Mouse (Mus musculus) embryonic facial prominence, embryonic 14.5 days (tissue): ENCODE data around the gene Mapk11. TPM values are rescaled to one million over a fixed set of nuclear protein-coding genes. Genes with fewer than 3 reads are reported as not detected.
A peak's percentile ranks its signal among the peaks of the same experiment; 100 is the strongest.

ENCODE experiments used
- ATAC-seq: fragments of 200-750 bp; cut with Nextera tagmentation; 2 replicates; pipeline ENCODE4 v1.8.0; 2017; ENCODE audit warnings: low read depth, moderate number of reproducible peaks, moderate TSS enrichment
- DNase-seq: peaks from one replicate; pipeline ENCODE4 v3.0.0-alpha.2; 2015; ENCODE audit warnings: low spot score
- H3K27ac ChIP-seq: fragments of 300-500 bp; sonication (generic); replicated peaks from 2 replicates; pipeline ENCODE4 v1.5.1; 2014; ENCODE audit warnings: low read depth, mild to moderate bottlenecking, low read length, moderate library complexity
- H3K27me3 ChIP-seq: fragments of 300-500 bp; sonication (generic); replicated peaks from 2 replicates; pipeline ENCODE4 v1.6.1; 2014; ENCODE audit warnings: low read length; ENCODE audit not compliant: control insufficient read depth, insufficient read depth
- H3K36me3 ChIP-seq: fragments of 300-500 bp; sonication (generic); 2 replicates; pipeline ENCODE4 v1.6.1; 2014; ENCODE audit warnings: low read length, mixed read lengths; ENCODE audit not compliant: control insufficient read depth, insufficient read depth
- H3K4me1 ChIP-seq: fragments of 300-500 bp; sonication (generic); 2 replicates; pipeline ENCODE4 v1.6.1; 2014; ENCODE audit warnings: antibody characterized with exemption, low read length; ENCODE audit not compliant: control insufficient read depth, insufficient read depth
- H3K4me2 ChIP-seq: fragments of 300-500 bp; sonication (generic); 2 replicates; pipeline ENCODE4 v1.6.1; 2014; ENCODE audit warnings: low read depth, mild to moderate bottlenecking, low read length, moderate library complexity, mixed read lengths
- H3K4me3 ChIP-seq: fragments of 300-500 bp; sonication (generic); 2 replicates; pipeline ENCODE4 v1.5.1; 2014; ENCODE audit warnings: low read depth, mild to moderate bottlenecking, low read length
- H3K9ac ChIP-seq: fragments of 300-500 bp; sonication (generic); 2 replicates; pipeline ENCODE4 v1.6.1; 2014; ENCODE audit warnings: low read depth, mild to moderate bottlenecking, low read length, moderate library complexity, mixed read lengths
- H3K9me3 ChIP-seq: fragments of 300-500 bp; sonication (generic); 2 replicates; pipeline ENCODE4 v1.6.1; 2016; ENCODE audit warnings: low read length; ENCODE audit not compliant: control insufficient read depth
- WGBS: fragments of 180-500 bp; shearing (Covaris S2); extraction: QIAGEN DNeasy Blood & Tissue Kit; methylation state at CpG from one replicate; pipeline ENCODE4 v1.1.7; 2014; 5-methylcytosine and 5-hydroxymethylcytosine counted together
- polyA plus RNA-seq: library from polyadenylated mRNA; unstranded; fragments of >200 nt; fragmentation: Nextera tagmentation; extraction: Ambion mirVana; gene quantifications from 2 replicates; pipeline ENCODE4 v1.2.1, GENCODE M21; 2014

Mapk11 gene
- polyA plus RNA-seq, 1 experiment from 2014 or later: 8.6 TPM

GRCm38 (mm10) chr15:89177576-89178259 lies 28.3 kb upstream of the Mapk11 start:
- ATAC-seq (no peak), DNase-seq (no peak)
- Histone ChIP-seq H3K4me3 (no peak overlapping the region), H3K4me2 (peak overlapping the region; percentile 62), H3K9ac (peak overlapping the region; percentile 93; the same call in 1 of the 2 replicates), H3K36me3 (no peaks in the 10 kb centered on the region), H3K9me3 (no peaks in the 10 kb centered on the region), H3K27ac (peak overlapping the region; percentile 94), H3K27me3 (no peaks in the 10 kb centered on the region), H3K4me1 (peaks cover 70% of the 10 kb centered on the region)
- 68% methylated on average over 4 of the region's 4 CpGs for WGBS

DNA sequence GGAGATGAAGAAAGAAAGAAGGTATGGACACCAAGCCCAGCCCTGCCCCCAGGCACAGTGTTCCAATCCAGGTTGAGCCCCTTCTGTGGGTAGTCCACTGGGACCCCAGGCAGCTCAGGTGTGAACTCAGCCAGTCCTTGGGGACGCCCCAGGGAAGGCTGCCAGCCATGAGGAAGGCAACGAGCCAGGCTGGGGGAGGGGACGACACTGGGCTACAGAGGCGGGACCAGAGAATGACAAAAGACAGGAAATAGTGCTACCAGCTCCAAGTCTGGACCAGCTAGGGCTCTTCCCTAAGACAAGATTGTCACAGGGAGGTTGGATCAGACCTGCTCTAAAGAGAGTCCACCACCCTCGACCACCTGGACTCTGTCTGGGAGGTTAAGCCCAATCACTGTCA lies 27.7 kb upstream of the Mapk11 start:
- Histone ChIP-seq H3K9me3 (no peaks in the 10 kb centered on the region), H3K4me1 (peaks cover 70% of the 10 kb centered on the region), H3K4me2 (peak overlapping the region; percentile 62), H3K27me3 (no peaks in the 10 kb centered on the region), H3K27ac (peak overlapping the region; percentile 30), H3K36me3 (no peaks in the 10 kb centered on the region), H3K9ac (0 out of 2 replicates have a peak overlapping the region, but pooled peaks have one; percentile 32), H3K4me3 (no peak overlapping the region)
- no peak for DNase-seq
- 32% methylated on average over 4 of the region's 5 CpGs for WGBS
- peak; percentile 4; the same call in 1 of the 2 replicates for ATAC-seq

GRCm38 (mm10) chr15:89175411-89176155 lies 26.2 kb upstream of the Mapk11 start:
- ATAC-seq (no peak), DNase-seq (no peak)
- Histone ChIP-seq H3K9ac (no peak overlapping the region), H3K4me2 (no peak overlapping the region), H3K9me3 (no peaks in the 10 kb centered on the region), H3K36me3 (no peaks in the 10 kb centered on the region), H3K4me1 (peaks cover 72% of the 10 kb centered on the region), H3K4me3 (no peak overlapping the region), H3K27me3 (no peaks in the 10 kb centered on the region), H3K27ac (peak overlapping the region; percentile 73; the same call in 1 of the 2 replicates)
- WGBS: 72% methylated on average over 13 of the region's 13 CpGs

DNA sequence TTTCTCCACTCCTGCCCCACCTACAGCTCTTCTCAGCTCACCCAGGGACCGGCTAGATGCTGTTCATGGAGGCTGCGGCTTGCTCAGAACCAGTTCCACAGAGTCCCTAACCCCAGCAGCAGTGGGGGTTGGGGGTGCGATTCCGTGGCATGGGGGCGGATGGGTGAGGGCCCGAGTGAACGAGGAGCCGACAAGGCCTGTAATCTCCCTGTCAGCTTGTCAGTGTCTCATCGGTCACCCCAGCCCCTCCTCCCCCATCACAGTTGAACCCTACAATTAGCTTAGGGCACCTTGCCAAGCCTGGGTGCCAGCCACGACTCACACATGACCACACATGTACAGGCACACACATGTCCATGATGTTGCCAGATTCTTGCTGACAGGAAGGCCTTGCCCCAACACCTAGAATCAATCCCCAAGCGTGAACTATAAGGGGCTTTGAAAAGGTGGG lies 25.5 kb upstream of the Mapk11 start:
- DNase-seq: no peak
- H3K36me3 ChIP-seq: no peaks in the 10 kb centered on the region
- no peaks in the 10 kb centered on the region for H3K9me3 ChIP-seq
- H3K4me3 ChIP-seq: no peak overlapping the region
- no peak overlapping the region for H3K9ac ChIP-seq
- no peak for ATAC-seq
- no peaks in the 10 kb centered on the region for H3K27me3 ChIP-seq
- peak overlapping the region; percentile 73; the same call in 1 of the 2 replicates for H3K27ac ChIP-seq
- H3K4me2 ChIP-seq: peak overlapping the region; percentile 100; the same call in 1 of the 2 replicates
- 55% methylated on average over 11 of the region's 11 CpGs for WGBS
- H3K4me1 ChIP-seq: peaks cover 78% of the 10 kb centered on the region

- peaks cover 83% of the 10 kb centered on the region for H3K4me1 ChIP-seq
- WGBS: 2% methylated on average over 9 of the region's 15 CpGs
- DNase-seq: no peak
Measured at GRCm38 (mm10) chr15:89173906-89174214, 24.4 kb upstream of the Mapk11 start.

GRCm38 (mm10) chr15:89173024-89173905 lies 23.8 kb upstream of the Mapk11 start:
- peak; percentile 78 for DNase-seq
- peak overlapping the region; percentile 100 for H3K4me2 ChIP-seq
- peak; percentile 7 for ATAC-seq
- peaks cover 79% of the 10 kb centered on the region for H3K4me1 ChIP-seq
- no peaks in the 10 kb centered on the region for H3K9me3 ChIP-seq
- H3K9ac ChIP-seq: peak overlapping the region; percentile 76
- H3K36me3 ChIP-seq: peaks cover 8% of the 10 kb centered on the region
- H3K27ac ChIP-seq: peak overlapping the region; percentile 73
- under 1% methylated on average over 40 of the region's 65 CpGs for WGBS
- peak overlapping the region; percentile 58 for H3K4me3 ChIP-seq
- no peaks in the 10 kb centered on the region for H3K27me3 ChIP-seq

More at GRCm38 (mm10) chr15:89173906-89174214, 24.4 kb upstream of the Mapk11 start:
- H3K9me3 ChIP-seq: no peaks in the 10 kb centered on the region
- peak overlapping the region; percentile 76 for H3K9ac ChIP-seq
- H3K27me3 ChIP-seq: no peaks in the 10 kb centered on the region
- peak overlapping the region; percentile 100 for H3K4me2 ChIP-seq
- H3K4me3 ChIP-seq: peak overlapping the region; percentile 58
- ATAC-seq: peak; percentile 3; the same call in 1 of the 2 replicates
- H3K36me3 ChIP-seq: 0 out of 2 replicates have a peak, but pooled peaks cover 3% of the 10 kb centered on the region
- H3K27ac ChIP-seq: peak overlapping the region; percentile 73

GRCm38 (mm10) chr15:89172276-89172935 lies 23.0 kb upstream of the Mapk11 start:
- 29% methylated on average over 17 of the region's 17 CpGs for WGBS
- DNase-seq (no peak), ATAC-seq (no peak)
- Histone ChIP-seq H3K4me3 (peak overlapping the region; percentile 58), H3K27me3 (no peaks in the 10 kb centered on the region), H3K4me2 (peak overlapping the region; percentile 100), H3K9ac (peak overlapping the region; percentile 76), H3K36me3 (peaks cover 17% of the 10 kb centered on the region), H3K27ac (peak overlapping the region; percentile 73), H3K9me3 (no peaks in the 10 kb centered on the region), H3K4me1 (peaks cover 70% of the 10 kb centered on the region)
